Mouse (Mus musculus): ENCODE measurements around the gene Rpia.
A peak's percentile ranks its signal among the peaks of the same experiment; 100 is the strongest.

Gene Rpia

GRCm38 (mm10) chr6:70805267-70805666 lies 13.2 kb upstream of the Rpia start:
- peak; percentile 71 for DNase-seq (ENCODE audit: low read depth, low spot score)

- peak; percentile 82 for DNase-seq (ENCODE audit: low read depth, low spot score)
Measured at GRCm38 (mm10) chr6:70804632-70805031, 12.6 kb upstream of the Rpia start.

- DNase-seq (ENCODE audit: low read depth, low spot score): peak; percentile 80
Measured at GRCm38 (mm10) chr6:70797581-70798251, 5.7 kb upstream of the Rpia start.

DNA sequence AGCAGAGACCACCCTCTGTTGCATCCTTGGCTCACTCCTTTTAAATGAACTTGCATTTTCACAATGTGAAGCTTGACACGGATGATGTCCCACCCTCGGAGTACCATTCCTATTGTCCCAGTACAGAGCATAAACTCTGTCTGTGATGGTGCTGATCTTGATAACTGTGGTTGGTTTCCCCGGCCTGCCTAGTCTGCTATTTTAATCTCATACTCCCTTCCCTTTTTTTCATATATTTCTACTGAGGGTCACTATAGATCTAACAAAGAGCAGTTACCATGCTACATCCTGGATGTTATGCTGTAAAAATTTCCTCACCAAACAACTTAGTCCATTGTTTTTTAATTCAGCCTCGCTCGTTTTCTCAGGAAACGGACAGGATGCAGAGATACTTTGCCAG lies 4.9 kb upstream of the Rpia start:
- no peak for DNase-seq (ENCODE audit: low read depth, low spot score)

GRCm38 (mm10) chr6:70792644-70793043 lies 612 bp upstream of the Rpia start:
- DNase-seq (ENCODE audit: low read depth, low spot score): peak; percentile 34

- DNase-seq (ENCODE audit: low read depth, low spot score): peak; percentile 55
Measured at GRCm38 (mm10) chr6:70790852-70791761, 925 bp downstream of the Rpia start.

DNA sequence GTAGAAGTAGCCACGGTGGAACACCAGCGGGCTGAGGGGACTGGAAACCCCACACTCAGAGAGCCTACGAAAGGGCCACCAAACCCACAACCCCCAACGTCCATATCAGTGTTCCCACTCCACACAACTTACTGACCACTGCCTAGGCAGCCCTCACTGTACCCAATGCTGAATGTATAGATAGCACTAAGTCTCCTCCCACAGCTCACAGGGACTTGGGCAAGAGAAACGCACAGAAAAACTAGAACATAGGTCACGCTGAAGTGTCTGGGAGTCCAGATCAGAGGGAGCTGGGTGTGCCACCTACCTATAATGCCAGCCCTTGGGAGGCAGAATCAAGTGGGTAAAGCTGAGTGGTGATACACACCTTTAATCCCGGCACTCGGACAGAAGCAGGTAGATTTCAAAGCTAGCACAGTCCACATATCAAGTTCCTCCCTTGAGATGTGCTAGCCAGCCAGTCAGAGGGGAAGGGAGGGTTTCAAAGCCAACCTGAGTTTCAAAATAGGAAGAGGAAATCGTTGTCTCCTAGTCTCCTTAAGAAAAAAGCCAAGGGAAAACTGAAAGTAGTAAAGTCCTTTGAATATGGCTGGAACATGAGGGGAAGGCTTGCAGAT lies 1.9 kb downstream of the Rpia start:
- no peak for DNase-seq (ENCODE audit: low read depth, low spot score)

DNA sequence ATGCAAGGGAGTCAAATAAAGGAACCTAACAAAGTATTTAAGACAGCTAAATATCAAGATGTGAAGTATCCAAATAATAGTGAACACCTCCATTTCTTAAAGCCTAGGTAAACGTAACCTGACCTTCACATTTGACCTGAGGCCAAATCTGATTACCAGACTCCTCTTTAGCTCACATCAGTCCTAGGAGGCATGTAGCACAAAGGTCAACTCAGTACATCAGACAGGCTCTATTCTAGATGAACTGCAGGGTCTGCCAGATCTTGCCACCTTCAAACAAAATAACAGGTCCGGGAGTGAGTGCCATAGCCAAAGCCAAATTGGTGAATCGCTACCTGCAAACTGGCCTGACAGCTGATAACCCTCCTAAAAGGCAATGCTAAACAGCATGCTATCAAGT lies 2.9 kb downstream of the Rpia start:
- no peak for DNase-seq (ENCODE audit: low read depth, low spot score)

- DNase-seq (ENCODE audit: low read depth, low spot score): no peak
Measured at GRCm38 (mm10) chr6:70787524-70787923, 4.5 kb downstream of the Rpia start.

DNA sequence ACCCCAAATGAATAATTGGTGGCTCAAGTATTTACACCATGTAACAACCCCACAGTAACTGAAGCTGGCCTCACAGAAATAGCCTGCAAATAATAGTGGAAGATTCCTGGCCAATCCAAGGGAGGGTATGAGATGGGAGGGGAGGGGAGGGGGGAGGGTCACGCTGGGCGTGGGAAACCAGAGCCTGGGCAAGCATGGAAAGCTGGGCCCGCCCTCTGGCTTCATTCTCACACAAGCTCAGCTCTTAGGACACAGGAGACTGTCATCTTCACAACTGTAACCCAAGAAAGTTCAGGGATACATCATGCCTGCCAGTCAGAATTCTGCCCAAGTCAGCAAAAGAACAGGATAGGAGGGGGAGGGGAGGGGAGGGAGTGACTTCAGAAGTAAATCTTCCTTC lies 6.2 kb downstream of the Rpia start:
- DNase-seq (ENCODE audit: low read depth, low spot score): peak; percentile 31

- DNase-seq (ENCODE audit: low read depth, low spot score): no peak
Measured at GRCm38 (mm10) chr6:70784811-70785210, 7.2 kb downstream of the Rpia start.

DNA sequence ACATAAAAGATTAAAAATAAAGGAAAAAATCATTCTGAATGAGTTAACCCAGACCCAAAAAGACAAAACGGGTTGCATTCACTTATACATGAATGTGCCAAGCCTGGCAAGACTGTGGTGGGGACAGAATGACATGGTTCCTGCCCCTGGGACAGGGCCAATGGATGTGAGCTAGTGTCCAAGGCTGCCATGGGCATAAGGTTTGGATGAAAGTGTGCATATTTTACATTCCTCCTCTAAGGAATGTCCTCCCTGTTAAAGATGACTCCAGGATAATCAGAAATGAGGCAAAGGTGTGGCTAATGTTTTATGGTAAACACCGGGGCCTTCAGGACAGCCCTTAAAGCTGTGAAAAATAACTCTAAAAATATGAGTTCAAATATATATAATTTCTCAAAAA lies 10.7 kb downstream of the Rpia start:
- peak; percentile 60 for DNase-seq (ENCODE audit: low read depth, low spot score)

GRCm38 (mm10) chr6:70774372-70774771 lies 17.7 kb downstream of the Rpia start:
- no peak for DNase-seq (ENCODE audit: low read depth, low spot score)

DNA sequence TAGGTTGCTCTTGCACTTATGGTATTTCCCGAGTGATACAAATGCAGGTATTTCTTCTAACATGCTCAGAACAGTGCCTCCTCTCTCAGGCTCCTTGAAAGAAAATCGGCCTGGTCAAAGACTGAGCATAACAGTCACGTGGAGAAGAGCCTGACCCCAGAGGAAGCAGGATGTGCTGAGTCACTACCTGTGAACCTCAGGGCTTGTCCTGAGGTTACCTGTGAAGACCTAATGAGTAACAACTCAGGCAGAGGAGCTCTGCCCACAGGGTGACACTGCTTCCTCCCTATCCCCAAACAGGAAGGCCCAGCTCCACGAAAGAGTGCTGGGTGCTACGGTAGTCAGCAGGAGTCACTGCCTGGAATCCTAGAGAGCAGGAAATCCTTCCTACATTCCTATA lies 18.3 kb downstream of the Rpia start:
- DNase-seq (ENCODE audit: low read depth, low spot score): peak; percentile 32

DNA sequence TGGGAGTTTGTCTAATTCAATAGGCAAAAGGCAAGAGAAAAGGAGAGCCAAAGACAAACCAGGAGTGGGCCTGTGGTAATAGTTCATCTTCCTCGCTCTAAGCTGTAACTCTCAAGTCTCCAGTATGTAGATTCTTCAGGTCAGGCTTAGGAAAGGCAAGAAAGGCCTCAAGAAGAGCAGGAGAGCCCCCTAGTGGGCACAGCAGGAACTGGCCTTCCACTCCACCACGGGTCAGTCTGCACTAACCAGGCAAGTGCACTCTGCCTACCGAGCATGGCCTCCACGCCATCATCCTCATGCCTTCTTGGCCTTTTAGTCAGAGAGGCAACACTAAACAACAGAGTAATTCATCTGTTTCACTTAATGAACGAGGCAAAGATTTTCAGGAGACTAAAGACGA lies 23.3 kb downstream of the Rpia start:
- peak; percentile 87 for DNase-seq (ENCODE audit: low read depth, low spot score)

DNA sequence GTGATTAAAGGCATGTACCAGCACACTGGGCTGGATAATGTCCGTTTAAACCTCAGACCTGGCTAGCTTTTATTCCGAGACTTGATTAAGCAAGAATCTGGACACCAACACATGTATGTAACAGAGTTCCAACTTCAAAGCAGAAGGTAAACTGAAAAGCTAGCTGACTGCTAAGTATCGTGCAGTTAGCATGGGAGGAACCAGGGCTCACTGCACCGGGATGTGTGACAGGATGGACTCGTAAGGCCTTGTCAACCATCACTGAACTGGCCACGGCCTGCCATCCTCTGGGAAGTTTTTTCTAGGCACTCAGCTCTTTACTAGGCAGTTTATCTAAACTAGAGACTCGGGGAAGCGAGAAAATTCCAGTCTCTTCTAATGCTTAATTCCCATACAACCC lies 27.0 kb downstream of the Rpia start:
- no peak for DNase-seq (ENCODE audit: low read depth, low spot score)

GRCm38 (mm10) chr6:70764551-70764950 lies 27.5 kb downstream of the Rpia start:
- DNase-seq (ENCODE audit: low read depth, low spot score): no peak

DNA sequence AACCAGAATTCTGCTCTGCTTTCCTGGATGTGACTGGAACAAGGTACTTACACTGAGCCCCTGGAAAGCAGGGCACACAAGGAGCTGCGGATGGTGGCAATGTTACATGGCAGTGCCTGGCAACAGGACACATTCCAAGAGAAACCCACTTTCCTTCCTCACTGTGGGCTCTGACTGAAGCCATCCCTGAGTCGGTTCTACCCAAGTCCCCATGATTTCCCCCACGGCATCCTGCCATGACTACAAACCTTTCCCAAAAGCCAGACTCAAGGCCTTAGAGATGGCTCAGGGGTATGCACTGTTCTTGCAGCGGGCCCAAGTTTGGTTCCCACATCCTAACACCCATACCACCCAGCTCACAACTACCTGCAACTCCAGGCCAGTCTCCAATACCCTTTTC lies 28.2 kb downstream of the Rpia start:
- DNase-seq (ENCODE audit: low read depth, low spot score): no peak

DNA sequence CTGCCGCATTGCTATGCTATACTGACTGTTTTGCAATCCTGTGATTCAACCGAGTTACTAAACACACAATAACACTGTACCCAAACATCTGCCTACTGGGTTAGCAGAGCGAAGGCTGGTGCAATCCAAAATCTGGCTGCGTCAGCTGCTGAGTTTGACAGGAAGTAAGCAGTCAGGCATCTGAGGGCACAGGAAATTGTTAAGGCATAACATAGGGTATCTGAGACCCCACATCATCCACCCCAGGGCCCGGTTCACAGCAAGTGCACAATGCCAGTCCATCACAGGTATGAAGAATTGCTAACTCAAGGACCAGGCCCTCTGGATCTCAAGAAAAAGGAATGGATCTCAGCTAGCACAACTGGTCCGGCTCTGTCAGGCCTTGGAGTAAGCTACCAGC lies 29.4 kb downstream of the Rpia start:
- DNase-seq (ENCODE audit: low read depth, low spot score): no peak

- no peak for DNase-seq (ENCODE audit: low read depth, low spot score)
Measured at GRCm38 (mm10) chr6:70760951-70761350, 31.1 kb downstream of the Rpia start.

DNA sequence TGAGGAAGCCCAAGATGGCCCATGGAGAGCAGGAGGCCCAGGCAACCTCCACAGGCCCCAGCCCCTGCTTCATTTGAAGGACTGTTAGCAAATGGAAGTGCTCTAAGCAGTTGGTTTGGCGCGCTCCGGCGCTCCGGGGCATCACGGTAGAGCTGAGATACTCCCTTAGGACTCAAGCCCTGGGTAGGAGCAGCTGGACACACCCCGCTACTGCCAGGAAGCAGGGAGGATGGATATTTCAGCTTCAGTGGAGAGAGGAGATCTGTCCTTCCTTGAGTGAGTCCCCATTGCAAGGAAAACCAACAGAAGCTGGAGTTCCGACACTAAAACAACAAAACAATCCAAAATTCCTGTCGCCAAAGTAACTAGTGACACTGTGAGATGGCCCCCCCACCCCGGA lies 37.2 kb downstream of the Rpia start:
- DNase-seq (ENCODE audit: low read depth, low spot score): no peak

DNA sequence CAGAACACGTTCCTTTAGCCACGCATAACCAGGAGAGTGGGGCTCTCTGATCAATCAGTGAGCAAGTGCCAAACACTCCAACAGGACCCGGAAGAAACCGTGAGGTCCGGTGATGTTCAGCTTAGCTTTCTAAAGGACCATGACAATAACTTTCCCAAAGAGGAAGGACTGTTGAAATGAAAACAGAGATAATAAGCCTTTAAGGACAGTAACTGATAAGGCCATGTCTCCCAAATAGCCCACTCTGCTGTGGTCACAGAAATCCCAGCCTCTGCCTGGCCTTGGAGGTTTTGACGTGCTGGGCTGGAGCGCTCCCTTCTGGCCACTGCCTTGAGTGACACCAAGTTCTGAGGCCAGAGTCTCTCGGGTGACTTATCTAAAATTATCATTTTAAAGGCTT lies 39.7 kb downstream of the Rpia start:
- DNase-seq (ENCODE audit: low read depth, low spot score): peak; percentile 22

DNA sequence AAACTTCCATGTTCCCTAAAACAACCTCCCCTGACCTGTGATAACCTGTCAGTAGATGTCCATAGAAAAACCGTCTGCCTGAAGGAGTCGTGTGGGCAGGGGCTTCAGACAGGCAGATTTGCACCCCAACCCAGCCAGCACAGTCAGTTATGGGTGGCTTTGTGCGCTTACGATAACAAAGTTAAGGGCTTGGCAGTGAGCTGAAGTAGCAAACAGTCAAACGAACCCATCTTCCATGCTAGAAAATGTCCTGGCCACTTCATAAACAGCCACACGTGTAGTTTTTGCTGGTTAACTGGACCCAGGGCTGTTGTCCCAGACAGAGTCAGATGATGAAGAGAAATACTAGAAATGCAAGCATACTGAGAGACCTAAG lies 40.1 kb downstream of the Rpia start:
- DNase-seq (ENCODE audit: low read depth, low spot score): no peak
